Mouse (Mus musculus) ES-E14 (cell line): ENCODE measurements at regions not wholly inside any gene's neighbourhood (a gene's known extent, or its start where the extent isn't known, plus 50 kb on each side); places are given as distances from the start of the nearest gene placed in this dataset.

ENCODE experiments used
- DNase-seq: peaks from one replicate; pipeline ENCODE4 v3.0.0-alpha.2; 2013; ENCODE audit warnings: low read depth, low spot score
- H3K27ac ChIP-seq: 2 replicates; pipeline ENCODE4 v1.5.1; 2012; ENCODE audit warnings: low read depth, mild to moderate bottlenecking, low read length, moderate library complexity, mixed read lengths; ENCODE audit not compliant: poor library complexity, insufficient read depth, severe bottlenecking
- H3K36me3 ChIP-seq: 2 replicates; pipeline ENCODE4 v1.6.1; 2012; ENCODE audit warnings: mild to moderate bottlenecking, low read length, moderate library complexity, mixed read lengths; ENCODE audit not compliant: control insufficient read depth, poor library complexity, insufficient read depth, severe bottlenecking
- H3K4me1 ChIP-seq, 2 experiments: fragments of 150-350 bp in 1 of 2; sonication (generic) in 1 of 2; 2 replicates each; pipeline ENCODE4 v1.6.1; 2012; ENCODE audit warnings: low read length in 2 of 2, mild to moderate bottlenecking in 1 of 2, mixed read lengths in 1 of 2; ENCODE audit not compliant: control insufficient read depth in 2 of 2, insufficient read depth in 2 of 2, poor library complexity in 1 of 2
- H3K4me3 ChIP-seq, 2 experiments: fragments of 150-350 bp in 1 of 2; sonication (generic) in 1 of 2; 2 replicates each; pipeline ENCODE4 v1.5.1; 2012; ENCODE audit warnings: low read length in 2 of 2, low read depth in 1 of 2, mild to moderate bottlenecking in 1 of 2, mixed read lengths in 1 of 2; ENCODE audit not compliant: insufficient read depth in 1 of 2, poor library complexity in 1 of 2, severe bottlenecking in 1 of 2
- H3K9ac ChIP-seq: 2 replicates; pipeline ENCODE4 v1.6.1; 2012; ENCODE audit warnings: low read depth, mild to moderate bottlenecking, low read length, mixed read lengths; ENCODE audit not compliant: poor library complexity, insufficient read depth, severe bottlenecking
- H3K9me3 ChIP-seq: fragments of 150-350 bp; sonication (generic); 2 replicates; pipeline ENCODE4 v1.6.1; 2012; ENCODE audit warnings: low read depth, mild to moderate bottlenecking, low read length; ENCODE audit not compliant: control insufficient read depth, insufficient read depth
- CHD2 ChIP-seq: IDR thresholded peaks from 2 replicates; pipeline ENCODE4 v1.6.1; 2014; ENCODE audit warnings: mild to moderate bottlenecking, low read depth, low read length, inconsistent platforms
- HCFC1 ChIP-seq: IDR thresholded peaks from 2 replicates; pipeline ENCODE4 v1.6.1; 2012; ENCODE audit warnings: low read length, inconsistent platforms, borderline replicate concordance; ENCODE audit not compliant: insufficient read depth
- MAFK ChIP-seq: IDR thresholded peaks from 2 replicates; pipeline ENCODE4 v1.6.1; 2014; ENCODE audit warnings: mild to moderate bottlenecking, low read depth, low read length, inconsistent platforms; ENCODE audit not compliant: insufficient read depth
- ZC3H11A ChIP-seq: IDR thresholded peaks from 2 replicates; pipeline ENCODE4 v1.6.1; 2012; ENCODE audit warnings: low read depth, mild to moderate bottlenecking, inconsistent platforms, low read length, borderline replicate concordance
- ZNF384 ChIP-seq: IDR thresholded peaks from 2 replicates; pipeline ENCODE4 v1.6.1; 2012; ENCODE audit warnings: low read depth, low read length, inconsistent platforms
- in situ Hi-C, 2 experiments: fragments of 600-800 bp; cut with MboI; formaldehyde crosslinking; loops; one replicate each; pipeline ENCODE4 v1.15.1; 2025; ENCODE audit warnings: low sequenced_read_pairs in 2 of 2, inconsistent platforms in 1 of 2; ENCODE audit not compliant: unreplicated experiment in 2 of 2

GRCm38 (mm10) chr16:55741099-55741863 lies 97.4 kb downstream of the Nfkbiz start:
- in situ Hi-C loops: no loop called here
- TF ChIP-seq ZNF384 (no peak), CHD2 (no peak), ZC3H11A (no peak)
- Histone ChIP-seq H3K36me3 (no peaks in the 10 kb centered on the region), H3K27ac (no peak overlapping the region), H3K4me3 (no peak overlapping the region), H3K9me3 (no peaks in the 10 kb centered on the region), H3K4me1 (no peaks in the 10 kb centered on the region), H3K9ac (no peak overlapping the region)
- DNase-seq: no peak

- in situ Hi-C loops: no loop called here
- H3K36me3 ChIP-seq: no peaks in the 10 kb centered on the region
Observed at GRCm38 (mm10) chr16:55738741-55739140, 100.0 kb downstream of the Nfkbiz start.

DNA sequence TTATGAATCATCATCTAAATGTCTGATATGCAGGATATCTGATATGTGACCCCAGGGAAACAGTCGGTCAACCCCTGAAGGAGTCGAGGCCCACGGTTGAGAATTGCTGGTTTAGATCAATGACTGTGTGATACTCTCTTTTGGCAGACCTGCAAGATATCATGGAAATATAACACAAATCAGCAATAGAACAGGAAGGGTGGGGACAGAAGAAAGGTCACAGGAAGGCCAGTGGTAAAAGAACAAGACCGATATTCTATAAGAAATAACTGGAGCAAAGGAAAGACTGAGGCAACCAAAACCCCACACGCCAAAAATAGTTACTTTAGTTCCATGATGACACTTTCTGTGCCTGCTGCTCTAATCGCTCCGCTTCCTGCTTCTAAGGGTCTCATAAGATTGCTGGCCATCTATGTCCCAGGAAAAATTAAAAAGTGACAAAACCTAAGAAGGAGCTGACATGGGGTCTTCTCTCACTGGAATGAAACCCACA lies 103.2 kb downstream of the Nfkbiz start:
- Histone ChIP-seq H3K4me1 (no peaks in the 10 kb centered on the region), H3K9ac (no peak overlapping the region), H3K9me3 (no peaks in the 10 kb centered on the region), H3K36me3 (no peaks in the 10 kb centered on the region), H3K27ac (no peak overlapping the region), H3K4me3 (no peak overlapping the region)
- TF ChIP-seq CHD2 (no peak), HCFC1 (no peak), MAFK (no peak)
- DNase-seq: no peak
- in situ Hi-C loops: no loop called here

More at GRCm38 (mm10) chr16:55738741-55739140, 100.0 kb downstream of the Nfkbiz start:
- Histone ChIP-seq H3K4me3 (no peak overlapping the region), H3K9me3 (no peaks in the 10 kb centered on the region), H3K27ac (no peak overlapping the region), H3K4me1 (no peaks in the 10 kb centered on the region), H3K9ac (no peak overlapping the region)
- DNase-seq: no peak
- TF ChIP-seq ZNF384 (no peak), MAFK (no peak), CHD2 (no peak), ZC3H11A (no peak), HCFC1 (no peak)

- no peak for DNase-seq
- H3K27ac ChIP-seq: no peak overlapping the region
- H3K36me3 ChIP-seq: no peaks in the 10 kb centered on the region
- TF ChIP-seq ZC3H11A (no peak), HCFC1 (no peak), MAFK (no peak), ZNF384 (no peak)
- in situ Hi-C loops: no loop called here
- H3K9ac ChIP-seq: no peak overlapping the region
- no peaks in the 10 kb centered on the region for H3K9me3 ChIP-seq
- H3K4me1 ChIP-seq: no peaks in the 10 kb centered on the region
- H3K4me3 ChIP-seq: no peak overlapping the region
Observed at GRCm38 (mm10) chr16:55734301-55734700, 104.4 kb downstream of the Nfkbiz start.

GRCm38 (mm10) chr16:55733751-55734150 lies 104.9 kb downstream of the Nfkbiz start:
- Histone ChIP-seq H3K9ac (no peak overlapping the region), H3K36me3 (no peaks in the 10 kb centered on the region), H3K27ac (no peak overlapping the region), H3K4me1 (no peaks in the 10 kb centered on the region), H3K9me3 (no peaks in the 10 kb centered on the region), H3K4me3 (no peak overlapping the region)
- TF ChIP-seq ZNF384: no peak
- TF ChIP-seq CHD2: no peak
- no peak for TF ChIP-seq MAFK
- TF ChIP-seq HCFC1: no peak
- TF ChIP-seq ZC3H11A: no peak
- no peak for DNase-seq
- in situ Hi-C loops: no loop called here
